Mouse (Mus musculus) pancreas, adult 10 weeks (tissue): Measurements from ENCODE around the gene Tmem247. TPM values are rescaled to one million over a fixed set of nuclear protein-coding genes. Genes with fewer than 3 reads are reported as not detected.

Experiments
- polyA plus RNA-seq: library from polyadenylated mRNA; stranded (reverse); fragments of 350-450 nt; fragmentation: Illumina TruSeq; extraction: RNeasy Lipid Tissue Mini Kit (QIAGEN cat#74804); gene quantifications from one replicate; pipeline ENCODE4 v1.2.3, GENCODE M21; 2015; ENCODE audit warnings: low read depth, low replicate concordance; ENCODE audit not compliant: insufficient read depth

The Tmem247 gene
- not detected for polyA plus RNA-seq

GRCm38 (mm10) chr17:86917048-86917447 lies at the start of gene Tmem247:
TSS of gene Tmem247 (plus strand) at chr17:86917348.

GRCm38 (mm10) chr17:86947840-86948796 lies 31.0 kb downstream of the Tmem247 start, which contains the start of gene Atp6v1e2:
TSS of gene Atp6v1e2 (minus strand) at chr17:86947897.

GRCm38 (mm10) chr17:86962894-86963585 lies 45.9 kb downstream of the Tmem247 start, which contains the start of gene Rhoq:
TSS of gene Rhoq (plus strand) at chr17:86963082.

Other genes with a start within 250 kb of the Tmem247 start
- 45.8 TPM for gene Epas1, start 163.6 kb upstream of the Tmem247 start, polyA plus RNA-seq
- not detected for gene Atp6v1e2, start 30.5 kb downstream of the Tmem247 start, polyA plus RNA-seq
- 9.8 TPM for gene Rhoq, start 45.7 kb downstream of the Tmem247 start, polyA plus RNA-seq
- 4.2 TPM for gene Pigf, start 108.1 kb downstream of the Tmem247 start, polyA plus RNA-seq
- 15.6 TPM for gene Cript, start 108.2 kb downstream of the Tmem247 start, polyA plus RNA-seq
- 4.7 TPM for gene Socs5, start 190.3 kb downstream of the Tmem247 start, polyA plus RNA-seq